Mouse (Mus musculus): Measurements from ENCODE around the gene Dus4l. TPM values are rescaled to one million over a fixed set of nuclear protein-coding genes. Genes with fewer than 3 reads are reported as not detected.

Dus4l gene
- total RNA-seq, 2 experiments from 2014 or later = 17.8 to 30.4 TPM

- no peak for ATAC-seq (replicated peaks; ENCODE audit: poor library complexity, severe bottlenecking)
Measured at GRCm38 (mm10) chr12:31603586-31603985, 51.0 kb downstream of the Dus4l start.

GRCm38 (mm10) chr12:31594296-31594695, 60.3 kb downstream of the Dus4l start:
- ATAC-seq (replicated peaks; ENCODE audit: poor library complexity, severe bottlenecking) = no peak

GRCm38 (mm10) chr12:31592011-31592410, 62.6 kb downstream of the Dus4l start:
- no peak for ATAC-seq (replicated peaks; ENCODE audit: poor library complexity, severe bottlenecking)

Other genes with a start within 250 kb of the Dus4l start
- gene Cbll1, start 155.2 kb downstream of the Dus4l start, total RNA-seq (2014; fragmentation: Nextera tagmentation) = 43.6 and 49.0 TPM in 2 replicates
- 4.5 and 6.4 TPM in 2 replicates for gene Cbll1, start 155.2 kb downstream of the Dus4l start, total RNA-seq (2017)
- not detected in 2 replicates for gene Slc26a4, start 94.9 kb downstream of the Dus4l start, total RNA-seq (2014; fragmentation: Nextera tagmentation)
- not detected in 2 replicates for gene Slc26a4, start 94.9 kb downstream of the Dus4l start, total RNA-seq (2017)
- gene Bcap29, start 20.2 kb downstream of the Dus4l start, total RNA-seq (2014; fragmentation: Nextera tagmentation) = 68.8 and 85.3 TPM in 2 replicates
- 53.7 and 59.5 TPM in 2 replicates for gene Bcap29, start 20.2 kb downstream of the Dus4l start, total RNA-seq (2017)
- gene Cog5, start within 50 bp of the Dus4l start, total RNA-seq (2014; fragmentation: Nextera tagmentation) = 44.4 and 61.0 TPM in 2 replicates
- 56.3 and 67.7 TPM in 2 replicates for gene Cog5, start within 50 bp of the Dus4l start, total RNA-seq (2017)
- not detected in 2 replicates for gene Gpr22, start 59.1 kb upstream of the Dus4l start, total RNA-seq (2014; fragmentation: Nextera tagmentation)
- gene Gpr22, start 59.1 kb upstream of the Dus4l start, total RNA-seq (2017) = under 0.01 TPM in 1 of 2 replicates, not detected in the other